Mouse (Mus musculus) lung, embryonic 15.5 days (tissue): ENCODE measurements at regions not wholly inside any gene's neighbourhood (a gene's known extent, or its start where the extent isn't known, plus 50 kb on each side); places are given as distances from the start of the nearest gene placed in this dataset.

Experiments
- ATAC-seq: fragments of 200-750 bp; cut with Nextera tagmentation; 2 replicates; pipeline ENCODE4 v1.8.0; 2017; ENCODE audit warnings: moderate number of reproducible peaks, borderline replicate concordance; ENCODE audit not compliant: low FRiP score, low TSS enrichment; ENCODE audit errors: extremely low read depth
- H3K27ac ChIP-seq: fragments of 300-500 bp; sonication (generic); 2 replicates; pipeline ENCODE4 v1.5.1; 2015; ENCODE audit warnings: moderate library complexity, mild to moderate bottlenecking, inconsistent platforms
- H3K27me3 ChIP-seq: fragments of 300-500 bp; sonication (generic); 2 replicates; pipeline ENCODE4 v1.6.1; 2015; ENCODE audit warnings: inconsistent platforms
- H3K36me3 ChIP-seq: fragments of 300-500 bp; sonication (generic); 2 replicates; pipeline ENCODE4 v1.6.1; 2015; ENCODE audit warnings: inconsistent platforms
- H3K4me1 ChIP-seq: fragments of 300-500 bp; sonication (generic); 2 replicates; pipeline ENCODE4 v1.6.1; 2015; ENCODE audit warnings: inconsistent platforms
- H3K4me2 ChIP-seq: fragments of 300-500 bp; sonication (generic); 2 replicates; pipeline ENCODE4 v1.6.1; 2015; ENCODE audit warnings: inconsistent platforms, mild to moderate bottlenecking, moderate library complexity
- H3K4me3 ChIP-seq: fragments of 300-500 bp; sonication (generic); 2 replicates; pipeline ENCODE4 v1.5.1; 2015; ENCODE audit warnings: mild to moderate bottlenecking, inconsistent platforms
- H3K9ac ChIP-seq: fragments of 300-500 bp; sonication (generic); 2 replicates; pipeline ENCODE4 v1.6.1; 2015; ENCODE audit warnings: inconsistent platforms
- H3K9me3 ChIP-seq: fragments of 300-500 bp; sonication (generic); 2 replicates; pipeline ENCODE4 v1.6.1; 2016; ENCODE audit warnings: inconsistent platforms
- WGBS: fragments of 180-500 bp; shearing (Covaris S2); methylation state at CpG from one replicate; pipeline ENCODE4 v1.1.7; 2015; 5-methylcytosine and 5-hydroxymethylcytosine counted together

- Histone ChIP-seq H3K9ac (no peak overlapping the region), H3K27me3 (no peaks in the 10 kb centered on the region), H3K4me3 (no peak overlapping the region), H3K27ac (no peak overlapping the region), H3K9me3 (no peaks in the 10 kb centered on the region), H3K36me3 (no peaks in the 10 kb centered on the region), H3K4me2 (no peak overlapping the region), H3K4me1 (0 out of 2 replicates have a peak, but pooled peaks cover 6% of the 10 kb centered on the region)
- ATAC-seq, result peak; percentile 77; the same call in 1 of the 2 replicates
- 31% methylated on average over 10 of the region's 10 CpGs for WGBS
These were observed 456.1 kb upstream of the Kirrel3 start for GRCm38 (mm10) chr9:34029503-34030169.

- ATAC-seq, result no peak
- WGBS, result 41% methylated on average over 2 of the region's 2 CpGs
- Histone ChIP-seq H3K36me3 (no peaks in the 10 kb centered on the region), H3K4me2 (no peak overlapping the region), H3K4me3 (no peak overlapping the region), H3K4me1 (no peaks in the 10 kb centered on the region), H3K9me3 (no peaks in the 10 kb centered on the region), H3K9ac (no peak overlapping the region), H3K27me3 (no peaks in the 10 kb centered on the region), H3K27ac (no peak overlapping the region)
These were observed 431.3 kb upstream of the Kirrel3 start for GRCm38 (mm10) chr9:34054435-34054834.
